Mouse (Mus musculus) lung, embryonic 15.5 days (tissue): ENCODE results near the gene B230118H07Rik. TPM values are rescaled to one million over a fixed set of nuclear protein-coding genes. Genes with fewer than 3 reads are reported as not detected.

Experiments used
- ATAC-seq: fragments of 200-750 bp; cut with Nextera tagmentation; 2 replicates; pipeline ENCODE4 v1.8.0; 2017; ENCODE audit warnings: moderate number of reproducible peaks, borderline replicate concordance; ENCODE audit not compliant: low FRiP score, low TSS enrichment; ENCODE audit errors: extremely low read depth
- H3K27ac ChIP-seq: fragments of 300-500 bp; sonication (generic); 2 replicates; pipeline ENCODE4 v1.5.1; 2015; ENCODE audit warnings: moderate library complexity, mild to moderate bottlenecking, inconsistent platforms
- H3K27me3 ChIP-seq: fragments of 300-500 bp; sonication (generic); 2 replicates; pipeline ENCODE4 v1.6.1; 2015; ENCODE audit warnings: inconsistent platforms
- H3K36me3 ChIP-seq: fragments of 300-500 bp; sonication (generic); 2 replicates; pipeline ENCODE4 v1.6.1; 2015; ENCODE audit warnings: inconsistent platforms
- H3K4me1 ChIP-seq: fragments of 300-500 bp; sonication (generic); 2 replicates; pipeline ENCODE4 v1.6.1; 2015; ENCODE audit warnings: inconsistent platforms
- H3K4me2 ChIP-seq: fragments of 300-500 bp; sonication (generic); 2 replicates; pipeline ENCODE4 v1.6.1; 2015; ENCODE audit warnings: inconsistent platforms, mild to moderate bottlenecking, moderate library complexity
- H3K4me3 ChIP-seq: fragments of 300-500 bp; sonication (generic); 2 replicates; pipeline ENCODE4 v1.5.1; 2015; ENCODE audit warnings: mild to moderate bottlenecking, inconsistent platforms
- H3K9ac ChIP-seq: fragments of 300-500 bp; sonication (generic); 2 replicates; pipeline ENCODE4 v1.6.1; 2015; ENCODE audit warnings: inconsistent platforms
- H3K9me3 ChIP-seq: fragments of 300-500 bp; sonication (generic); 2 replicates; pipeline ENCODE4 v1.6.1; 2016; ENCODE audit warnings: inconsistent platforms
- WGBS: fragments of 180-500 bp; shearing (Covaris S2); methylation state at CpG from one replicate; pipeline ENCODE4 v1.1.7; 2015; 5-methylcytosine and 5-hydroxymethylcytosine counted together
- polyA plus RNA-seq: library from polyadenylated mRNA; unstranded; fragments of >200 nt; fragmentation: Nextera tagmentation; extraction: Ambion mirVana; gene quantifications from 2 replicates; pipeline ENCODE4 v1.2.1, GENCODE M21; 2015

Gene B230118H07Rik
- polyA plus RNA-seq, 1 experiment from 2014 or later, result 57.8 TPM

DNA sequence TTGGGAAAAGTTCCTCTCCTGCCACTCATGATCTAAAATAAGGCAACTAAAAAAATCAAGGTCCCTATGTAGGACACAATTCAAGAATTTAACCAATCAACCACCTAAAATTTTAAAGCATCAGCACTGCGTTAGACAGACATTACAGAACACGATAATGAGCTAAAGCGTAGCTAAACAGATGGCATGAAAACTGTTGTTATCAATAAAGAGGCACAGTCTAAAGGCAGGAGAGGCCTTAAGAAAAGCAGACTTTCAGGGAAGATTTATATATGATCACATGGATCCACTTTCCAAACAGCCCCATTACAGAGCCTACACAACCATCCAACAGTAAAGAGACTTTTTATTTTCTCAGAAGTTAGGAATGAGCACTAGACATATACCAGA is 16.4 kb upstream of the B230118H07Rik start:
- H3K27me3 ChIP-seq, result no peaks in the 10 kb centered on the region
- no peak for ATAC-seq
- no peak overlapping the region for H3K9ac ChIP-seq
- H3K36me3 ChIP-seq, result no peaks in the 10 kb centered on the region
- H3K9me3 ChIP-seq, result no peaks in the 10 kb centered on the region
- whole genome bisulfite sequencing, result 90% methylated on average over 3 of the region's 3 CpGs
- no peaks in the 10 kb centered on the region for H3K4me1 ChIP-seq
- no peak overlapping the region for H3K4me3 ChIP-seq
- no peak overlapping the region for H3K27ac ChIP-seq
- no peak overlapping the region for H3K4me2 ChIP-seq

DNA sequence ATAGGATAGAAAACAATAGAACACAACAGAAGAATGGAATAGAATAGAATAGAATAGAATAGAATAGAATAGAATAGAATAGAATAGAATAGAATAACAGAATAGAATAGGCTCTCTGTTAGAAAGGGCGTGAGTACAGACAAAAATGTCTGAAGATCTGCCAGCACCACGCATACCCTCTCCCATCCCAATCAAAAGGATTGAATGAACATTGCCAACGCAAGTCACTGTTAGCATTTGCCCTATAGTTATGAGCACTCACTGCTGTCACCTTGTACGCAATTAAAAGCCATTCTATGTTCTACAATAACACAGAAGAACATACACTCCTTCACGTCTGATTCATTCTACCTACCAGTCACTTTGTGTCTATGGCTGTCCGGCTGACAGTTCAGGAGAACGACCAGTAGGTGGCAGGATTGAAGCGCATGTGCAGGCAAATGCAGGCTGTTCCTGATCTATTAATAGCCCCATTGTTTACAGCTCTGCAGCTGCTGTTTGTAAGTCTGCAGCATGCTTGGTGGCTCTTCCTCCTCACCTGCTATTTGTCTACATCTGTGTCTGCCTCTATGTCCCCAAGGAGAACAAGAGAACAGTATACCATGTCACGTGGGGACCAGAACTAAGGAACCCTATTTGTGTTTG is 15.8 kb upstream of the B230118H07Rik start:
- no peaks in the 10 kb centered on the region for H3K36me3 ChIP-seq
- no peak overlapping the region for H3K4me3 ChIP-seq
- no peaks in the 10 kb centered on the region for H3K4me1 ChIP-seq
- H3K9ac ChIP-seq, result no peak overlapping the region
- H3K9me3 ChIP-seq, result no peaks in the 10 kb centered on the region
- 18% methylated on average over 9 of the region's 9 CpGs for WGBS
- ATAC-seq, result peak; percentile 74
- H3K27me3 ChIP-seq, result no peaks in the 10 kb centered on the region
- H3K27ac ChIP-seq, result no peak overlapping the region
- H3K4me2 ChIP-seq, result no peak overlapping the region

DNA sequence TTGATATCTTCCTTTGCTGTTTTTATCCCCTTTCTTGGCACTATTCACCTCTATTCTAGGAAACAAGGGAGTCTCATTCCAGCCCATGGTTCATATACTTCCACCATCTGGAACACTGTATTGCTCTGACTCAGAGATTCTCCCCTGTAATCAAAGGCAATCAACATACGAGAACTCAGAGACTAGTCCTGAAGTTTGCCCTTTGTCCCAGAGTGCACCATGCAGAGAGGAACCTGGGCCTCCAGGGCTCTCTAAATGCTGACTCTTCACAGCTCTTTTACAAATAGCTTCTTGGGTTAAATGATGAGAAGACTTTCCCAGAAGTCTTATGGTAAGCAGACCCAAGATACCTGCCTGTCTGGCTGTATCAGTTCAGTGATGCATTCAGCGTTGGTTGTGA is 11.2 kb upstream of the B230118H07Rik start:
- no peak overlapping the region for H3K4me3 ChIP-seq
- no peaks in the 10 kb centered on the region for H3K27me3 ChIP-seq
- ATAC-seq, result no peak
- H3K36me3 ChIP-seq, result no peaks in the 10 kb centered on the region
- H3K4me1 ChIP-seq, result no peaks in the 10 kb centered on the region
- H3K4me2 ChIP-seq, result no peak overlapping the region
- no peaks in the 10 kb centered on the region for H3K9me3 ChIP-seq
- no peak overlapping the region for H3K9ac ChIP-seq
- 88% methylated on average over 2 of the region's 2 CpGs for WGBS
- no peak overlapping the region for H3K27ac ChIP-seq

DNA sequence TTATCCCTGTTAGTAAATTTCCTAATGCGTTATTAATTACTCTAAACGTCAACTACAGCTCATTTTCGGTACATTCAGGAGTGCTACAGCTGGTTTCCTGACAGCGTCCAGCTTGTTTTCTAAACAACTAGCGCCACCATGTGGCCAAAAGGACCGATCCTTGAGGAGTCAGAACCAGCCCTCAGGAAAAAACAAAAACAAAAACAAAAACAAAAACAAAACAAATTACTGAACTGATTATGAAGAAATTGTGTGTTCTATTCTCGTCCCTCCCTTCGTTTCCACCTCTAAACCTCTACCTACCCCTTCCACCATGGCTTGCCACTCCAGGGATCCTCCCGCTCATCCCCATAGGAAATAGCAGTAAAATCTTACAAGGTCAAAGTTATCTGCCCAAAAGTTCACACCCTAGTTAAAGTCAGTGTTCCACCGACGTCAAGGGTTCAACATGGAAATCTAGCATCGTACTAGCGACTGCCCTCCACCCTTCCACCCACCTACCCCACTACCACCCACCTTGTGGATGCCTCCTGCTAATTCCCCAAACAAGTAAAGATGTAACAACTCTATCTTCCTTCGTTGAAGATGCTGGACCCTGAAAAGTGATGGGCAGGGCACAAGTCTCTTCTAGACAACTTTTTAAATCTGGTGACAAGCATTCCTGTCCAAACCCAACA is 3.7 kb upstream of the B230118H07Rik start:
- H3K27me3 ChIP-seq, result peaks cover 3% of the 10 kb centered on the region; the same call in 1 of the 2 replicates
- H3K9me3 ChIP-seq, result no peaks in the 10 kb centered on the region
- no peaks in the 10 kb centered on the region for H3K4me1 ChIP-seq
- H3K9ac ChIP-seq, result no peak overlapping the region
- peak overlapping the region; percentile 48 for H3K4me2 ChIP-seq
- no peak overlapping the region for H3K27ac ChIP-seq
- WGBS, result 17% methylated on average over 14 of the region's 14 CpGs
- H3K36me3 ChIP-seq, result no peaks in the 10 kb centered on the region
- peak; percentile 76; the same call in 1 of the 2 replicates for ATAC-seq
- peak overlapping the region; percentile 12 for H3K4me3 ChIP-seq

DNA sequence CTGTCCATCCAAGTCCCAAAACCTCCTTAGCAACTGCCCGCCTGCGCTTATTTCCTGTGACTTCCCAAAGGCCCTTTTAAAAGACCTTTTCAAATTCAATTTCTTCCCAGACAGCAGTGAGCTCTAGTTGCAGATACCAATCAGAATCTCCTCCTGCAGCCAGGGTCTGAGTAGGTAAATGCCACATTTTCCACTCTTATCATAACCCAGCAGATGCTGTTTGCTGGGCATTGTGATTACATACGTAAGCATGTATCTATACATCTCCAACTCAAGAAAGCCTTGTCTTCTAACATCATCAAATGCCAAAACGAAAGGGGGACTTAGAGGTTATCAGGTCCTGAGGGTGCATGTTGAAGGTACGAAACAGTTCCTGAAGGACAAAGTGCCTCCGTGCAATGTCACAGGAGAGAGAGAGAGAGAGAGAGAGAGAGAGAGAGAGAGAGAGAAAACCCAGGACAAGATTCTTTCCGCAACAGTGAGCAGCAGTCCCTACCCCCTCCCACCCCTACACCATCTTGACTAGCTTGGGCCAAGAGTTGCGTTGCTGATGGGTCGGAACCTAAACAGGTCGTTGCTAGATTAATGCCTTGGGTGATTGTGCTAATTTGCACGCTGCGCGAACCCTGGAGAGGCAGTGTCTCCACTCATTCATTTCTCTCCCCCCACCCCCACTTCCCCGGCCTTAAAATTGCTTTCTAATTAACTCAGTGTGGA is 3.0 kb upstream of the B230118H07Rik start:
- WGBS, result 42% methylated on average over 14 of the region's 14 CpGs
- H3K27me3 ChIP-seq, result peaks cover 3% of the 10 kb centered on the region; the same call in 1 of the 2 replicates
- H3K4me3 ChIP-seq, result peak overlapping the region; percentile 12
- no peak overlapping the region for H3K27ac ChIP-seq
- H3K4me2 ChIP-seq, result peak overlapping the region; percentile 48
- H3K9me3 ChIP-seq, result no peaks in the 10 kb centered on the region
- no peaks in the 10 kb centered on the region for H3K36me3 ChIP-seq
- no peak overlapping the region for H3K9ac ChIP-seq
- ATAC-seq, result peak; percentile 11; the same call in 1 of the 2 replicates
- H3K4me1 ChIP-seq, result no peaks in the 10 kb centered on the region

DNA sequence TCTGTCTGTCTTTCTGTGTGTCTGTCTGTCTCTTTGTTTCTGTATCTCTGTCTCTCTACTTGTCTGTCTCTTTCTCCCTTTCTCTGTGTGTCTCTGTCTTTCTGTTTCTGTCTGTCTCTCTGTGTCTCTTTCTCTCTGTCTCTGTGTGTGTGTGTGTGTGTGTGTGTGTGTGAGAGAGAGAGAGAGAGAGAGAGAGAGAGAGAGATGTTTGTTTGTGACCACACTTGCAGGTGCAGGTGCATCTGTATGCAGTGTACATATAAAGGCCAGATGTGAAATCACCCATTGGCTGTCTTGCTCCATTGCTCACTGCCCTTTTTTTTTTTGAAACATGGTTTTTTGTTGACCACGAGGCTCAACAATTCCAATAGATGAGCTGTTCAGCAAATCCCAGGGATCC is 1.1 kb upstream of the B230118H07Rik start:
- H3K27ac ChIP-seq, result no peak overlapping the region
- peaks cover 3% of the 10 kb centered on the region; the same call in 1 of the 2 replicates for H3K27me3 ChIP-seq
- ATAC-seq, result no peak
- no peaks in the 10 kb centered on the region for H3K36me3 ChIP-seq
- no peak overlapping the region for H3K4me2 ChIP-seq
- no peaks in the 10 kb centered on the region for H3K4me1 ChIP-seq
- WGBS, result 32% methylated on average over 1 of the region's 1 CpGs
- no peak overlapping the region for H3K9ac ChIP-seq
- H3K9me3 ChIP-seq, result no peaks in the 10 kb centered on the region
- no peak overlapping the region for H3K4me3 ChIP-seq

DNA sequence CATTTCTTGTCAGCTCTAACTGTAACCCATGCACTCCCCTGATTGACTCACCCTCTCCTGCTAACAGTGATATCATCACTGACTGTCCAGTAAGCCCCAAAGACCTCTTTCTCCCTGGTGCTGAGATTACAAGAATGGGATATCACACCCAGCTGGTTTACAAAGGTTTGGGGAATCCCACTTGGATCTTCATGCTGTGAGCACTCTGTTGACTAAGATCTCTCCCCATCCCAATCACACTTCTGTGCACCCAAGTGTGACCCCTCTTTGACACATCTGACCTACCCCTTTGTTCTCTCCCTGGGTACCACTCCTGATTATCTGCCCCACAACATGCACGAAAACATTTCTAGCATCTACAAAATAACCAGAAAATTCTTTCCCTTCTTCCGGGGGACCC is 971 bp downstream of the B230118H07Rik start:
- no peak for ATAC-seq
- WGBS, result 69% methylated on average over 2 of the region's 2 CpGs
- Histone ChIP-seq H3K4me2 (no peak overlapping the region), H3K4me1 (no peaks in the 10 kb centered on the region), H3K27ac (no peak overlapping the region), H3K9me3 (no peaks in the 10 kb centered on the region), H3K27me3 (peaks cover 3% of the 10 kb centered on the region; the same call in 1 of the 2 replicates), H3K4me3 (no peak overlapping the region), H3K36me3 (no peaks in the 10 kb centered on the region), H3K9ac (no peak overlapping the region)

DNA sequence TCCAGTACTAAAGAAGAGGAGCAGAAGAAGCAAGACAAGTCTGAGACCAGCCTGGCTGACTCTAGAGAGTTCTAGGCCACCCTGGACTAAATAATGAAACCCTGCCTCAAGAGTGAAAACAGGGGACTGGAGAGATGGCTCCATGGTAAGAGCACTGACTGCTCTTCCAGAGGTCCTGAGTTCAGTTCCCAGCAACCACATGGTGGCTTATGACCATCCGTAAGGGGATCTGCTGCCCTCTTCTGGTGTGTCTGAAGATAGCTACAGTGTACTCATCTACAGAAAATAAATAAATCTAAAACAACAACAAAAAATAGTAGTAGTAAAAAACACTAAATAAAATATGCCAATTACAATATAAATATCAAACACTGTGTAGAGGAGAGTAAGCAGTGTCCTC is 3.5 kb downstream of the B230118H07Rik start:
- WGBS, result 86% methylated on average over 1 of the region's 1 CpGs
- no peaks in the 10 kb centered on the region for H3K4me1 ChIP-seq
- no peaks in the 10 kb centered on the region for H3K9me3 ChIP-seq
- no peak overlapping the region for H3K4me2 ChIP-seq
- H3K36me3 ChIP-seq, result no peaks in the 10 kb centered on the region
- no peaks in the 10 kb centered on the region for H3K27me3 ChIP-seq
- H3K4me3 ChIP-seq, result no peak overlapping the region
- no peak for ATAC-seq
- no peak overlapping the region for H3K27ac ChIP-seq
- no peak overlapping the region for H3K9ac ChIP-seq

DNA sequence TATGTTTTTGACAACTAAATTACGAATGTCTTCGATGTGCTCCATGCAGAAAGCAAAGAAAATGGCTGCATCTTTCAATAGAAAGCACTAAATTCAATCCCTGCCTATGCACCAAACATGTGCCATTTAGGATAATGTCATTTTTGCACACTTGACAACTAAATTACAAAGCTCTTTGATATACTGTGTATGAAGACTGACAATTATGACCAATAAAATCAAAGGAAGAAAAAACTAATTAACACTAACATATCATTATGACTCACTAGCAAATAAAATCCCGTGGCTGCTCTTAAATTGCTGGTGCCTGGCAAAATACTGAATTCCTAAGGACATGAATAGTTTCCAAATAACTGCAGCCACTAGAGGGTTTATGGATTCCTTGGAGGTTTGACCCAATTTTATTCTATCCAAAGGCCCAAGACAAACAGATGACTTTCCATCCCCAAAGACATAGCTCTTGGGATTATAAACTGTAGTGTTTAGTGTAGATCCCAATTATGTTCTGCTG is 9.4 kb downstream of the B230118H07Rik start:
- Histone ChIP-seq H3K27ac (no peak overlapping the region), H3K4me1 (no peaks in the 10 kb centered on the region), H3K9me3 (no peaks in the 10 kb centered on the region), H3K27me3 (no peaks in the 10 kb centered on the region), H3K4me3 (no peak overlapping the region), H3K4me2 (no peak overlapping the region), H3K9ac (no peak overlapping the region), H3K36me3 (no peaks in the 10 kb centered on the region)
- 67% methylated on average over 3 of the region's 3 CpGs for WGBS
- no peak for ATAC-seq

DNA sequence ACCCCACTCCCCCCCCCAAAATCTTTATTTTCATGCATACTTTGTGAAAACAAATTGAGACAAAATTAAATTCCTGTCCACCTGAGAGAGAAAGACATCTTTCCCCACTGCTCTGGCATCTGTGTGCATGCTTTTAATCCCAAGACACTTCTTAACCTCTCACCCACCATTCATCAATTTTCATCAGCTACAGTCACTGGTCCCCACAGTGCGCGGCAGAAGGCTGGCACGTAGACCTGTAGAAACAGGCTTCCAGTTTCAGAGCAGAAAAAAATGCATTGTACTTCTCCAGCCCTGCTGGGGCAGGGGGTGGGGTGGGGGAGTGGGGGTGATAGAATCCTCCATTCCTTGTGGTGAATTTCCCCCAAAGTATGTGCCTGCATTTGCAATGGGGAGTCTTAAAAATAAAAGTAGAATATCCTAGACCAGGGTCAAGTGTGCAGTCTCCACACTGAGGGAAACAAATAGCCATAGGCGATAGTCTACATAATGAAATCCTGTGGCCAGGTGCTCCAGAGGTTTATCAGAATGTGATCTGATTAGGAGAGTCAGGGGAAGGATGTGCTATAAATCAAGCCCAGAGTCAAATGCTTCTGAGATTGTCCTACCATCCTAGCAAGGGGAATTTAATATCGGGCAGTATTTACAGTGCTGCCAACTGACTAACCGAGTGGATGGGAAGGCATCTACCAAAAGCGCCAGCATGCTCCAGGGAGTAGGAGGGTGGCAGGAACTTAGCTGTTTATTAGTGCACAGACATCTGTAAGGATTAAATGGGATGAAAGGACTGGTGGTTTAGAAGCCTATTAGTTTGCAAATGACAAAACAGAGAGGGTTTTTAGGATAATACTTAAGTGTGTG is 10.1 kb downstream of the B230118H07Rik start:
- no peaks in the 10 kb centered on the region for H3K36me3 ChIP-seq
- ATAC-seq, result no peak
- H3K27ac ChIP-seq, result no peak overlapping the region
- WGBS, result 44% methylated on average over 7 of the region's 7 CpGs
- no peaks in the 10 kb centered on the region for H3K9me3 ChIP-seq
- H3K4me3 ChIP-seq, result no peak overlapping the region
- no peaks in the 10 kb centered on the region for H3K4me1 ChIP-seq
- H3K27me3 ChIP-seq, result no peaks in the 10 kb centered on the region
- no peak overlapping the region for H3K4me2 ChIP-seq
- no peak overlapping the region for H3K9ac ChIP-seq
